Mouse (Mus musculus) stomach, postnatal 0 days (tissue): ENCODE measurements at regions not wholly inside any gene's neighbourhood (a gene's known extent, or its start where the extent isn't known, plus 50 kb on each side); places are given as distances from the start of the nearest gene placed in this dataset.
"Not testable (repeated sequence)": the region's sequence is repeated elsewhere in the genome, so short reads cannot be mapped to it uniquely, and the experiment has no call there.

Experiments
- CTCF ChIP-seq: IDR thresholded peaks from 2 replicates; pipeline ENCODE4 v1.5.1; 2016; ENCODE audit warnings: antibody characterized with exemption, low read depth, mild to moderate bottlenecking, moderate library complexity
- EP300 ChIP-seq: optimal IDR thresholded peaks from 2 replicates; pipeline ENCODE3; 2016; ENCODE audit warnings: antibody characterized with exemption

- not testable (repeated sequence) for TF ChIP-seq CTCF, EP300
Measured at GRCm38 (mm10) chr15:3677026-3677425, 93.7 kb upstream of the Ghr start.
